Comparison of ENCODE assay signal across 8 mouse cellular contexts in genomic region chr10:77152178-77152621, GRCm38 (mm10). TPM values are rescaled to one million over a fixed set of nuclear protein-coding genes. Genes with fewer than 3 reads are reported as not detected.
A peak's percentile ranks its signal among the peaks of the same experiment; 100 is the strongest.
DNase-seq lines count a peak whose midpoint lies in the region; ATAC-seq and TF ChIP-seq lines count a peak whose summit lies in the region.

No protein-coding gene starts in this region.

- WGBS in heart, embryonic 14.5 days: 45% methylated on average over 2 of the region's 2 CpGs
- WGBS in embryonic facial prominence, embryonic 10.5 days: 8% methylated on average over 2 of the region's 2 CpGs
- WGBS in kidney, embryonic 14.5 days: 14% methylated on average over 2 of the region's 2 CpGs
- WGBS in midbrain, postnatal 0 days: 21% methylated on average over 2 of the region's 2 CpGs

- no peak overlapping the region for H3K4me2 ChIP-seq in heart, embryonic 14.5 days (ENCODE audit: low read length)
- H3K4me2 ChIP-seq in kidney, embryonic 14.5 days (replicated peaks; ENCODE audit: low read depth, low read length): no peak overlapping the region
- H3K4me2 ChIP-seq in midbrain, postnatal 0 days (ENCODE audit: low read depth, low read length, poor library complexity, severe bottlenecking): no peak overlapping the region

- H3K4me1 ChIP-seq in heart, embryonic 14.5 days (ENCODE audit: control insufficient read depth in 2 of 2, insufficient read depth in 2 of 2, low read length in 2 of 2): peaks cover 52 to 61% of the 10 kb centered on the region in 2 experiments
- peaks cover 75% of the 10 kb centered on the region for H3K4me1 ChIP-seq in embryonic facial prominence, embryonic 10.5 days
- H3K4me1 ChIP-seq in kidney, embryonic 14.5 days (ENCODE audit: control insufficient read depth, insufficient read depth, low read length): peaks cover 46% of the 10 kb centered on the region
- H3K4me1 ChIP-seq in midbrain, postnatal 0 days (ENCODE audit: insufficient read depth, low read length): peaks cover 11% of the 10 kb centered on the region

- H3K27me3 ChIP-seq in heart, embryonic 14.5 days (ENCODE audit: control insufficient read depth, insufficient read depth, low read length): no peaks in the 10 kb centered on the region
- H3K27me3 ChIP-seq in embryonic facial prominence, embryonic 10.5 days (replicated peaks; ENCODE audit: low read depth, poor library complexity, severe bottlenecking): no peaks in the 10 kb centered on the region
- H3K27me3 ChIP-seq in kidney, embryonic 14.5 days (ENCODE audit: control insufficient read depth, insufficient read depth, low read length): no peaks in the 10 kb centered on the region
- H3K27me3 ChIP-seq in midbrain, postnatal 0 days (ENCODE audit: insufficient read depth, low read length): no peaks in the 10 kb centered on the region

- H3K4me3 ChIP-seq in heart, embryonic 14.5 days (ENCODE audit: control insufficient read depth in 1 of 2, insufficient read depth in 1 of 2, low read depth in 1 of 2, low read length in 2 of 2): no peak overlapping the region
- H3K4me3 ChIP-seq in embryonic facial prominence, embryonic 10.5 days: peak overlapping the region; percentile 6; the same call in 1 of the 2 replicates
- no peak overlapping the region for H3K4me3 ChIP-seq in kidney, embryonic 14.5 days (ENCODE audit: low read length)
- no peak overlapping the region for H3K4me3 ChIP-seq in midbrain, postnatal 0 days (ENCODE audit: low read depth, low read length)

- peak overlapping the region; percentile 3 to 48; a peak in 1 of 4 replicates for H3K27ac ChIP-seq in heart, embryonic 14.5 days (replicated peaks in 1 of 2; ENCODE audit: control insufficient read depth in 1 of 2, insufficient read depth in 1 of 2, low read depth in 2 of 2, low read length in 2 of 2)
- peak overlapping the region; percentile 86 for H3K27ac ChIP-seq in embryonic facial prominence, embryonic 10.5 days (replicated peaks)
- H3K27ac ChIP-seq in kidney, embryonic 14.5 days (ENCODE audit: low read depth, low read length): peak overlapping the region; percentile 84; the same call in 1 of the 2 replicates
- no peak overlapping the region for H3K27ac ChIP-seq in midbrain, postnatal 0 days (ENCODE audit: low read depth, low read length)

- H3K9me3 ChIP-seq in heart, embryonic 14.5 days (ENCODE audit: control insufficient read depth, low read length): no peaks in the 10 kb centered on the region
- no peaks in the 10 kb centered on the region for H3K9me3 ChIP-seq in embryonic facial prominence, embryonic 10.5 days
- H3K9me3 ChIP-seq in kidney, embryonic 14.5 days (ENCODE audit: control insufficient read depth, low read length): no peaks in the 10 kb centered on the region
- no peaks in the 10 kb centered on the region for H3K9me3 ChIP-seq in midbrain, postnatal 0 days (ENCODE audit: low read length)

- no peak for TF ChIP-seq CTCF in midbrain, postnatal 0 days (IDR thresholded peaks at IDR 0.05)

- peak; percentile 49; the same call in 1 of the 2 replicates for ATAC-seq in heart, embryonic 14.5 days (ENCODE audit: insufficient number of reproducible peaks, insufficient read depth, low FRiP score, low read depth)
- ATAC-seq in kidney, embryonic 14.5 days (ENCODE audit: low FRiP score, low TSS enrichment): peak; percentile 90
- ATAC-seq in midbrain, postnatal 0 days (ENCODE audit: low FRiP score): peak; percentile 14; the same call in 1 of the 2 replicates

- H3K9ac ChIP-seq in heart, embryonic 14.5 days (ENCODE audit: low read length): no peak overlapping the region; the same call in 1 of the 2 replicates
- H3K9ac ChIP-seq in kidney, embryonic 14.5 days (ENCODE audit: low read depth, low read length): no peak overlapping the region
- H3K9ac ChIP-seq in midbrain, postnatal 0 days (replicated peaks; ENCODE audit: low read length, poor library complexity, severe bottlenecking): no peak overlapping the region

- no peak for DNase-seq in heart, adult 11 months
- peak; percentile 83 for DNase-seq in embryonic facial prominence, embryonic 10.5 days (ENCODE audit: low spot score)
- DNase-seq in midbrain, postnatal 0 days (ENCODE audit: low spot score): peak; percentile 37
- DNase-seq in right cerebral cortex, postnatal 10 days (ENCODE audit: low spot score in 2 of 2): no peak
- DNase-seq in left cerebral cortex, adult 9 months (ENCODE audit: low spot score in 2 of 2): no peak
- no peak for DNase-seq in heart, postnatal 4 days

- no peaks in the 10 kb centered on the region for H3K36me3 ChIP-seq in heart, embryonic 14.5 days (ENCODE audit: control insufficient read depth, insufficient read depth, low read length)
- H3K36me3 ChIP-seq in embryonic facial prominence, embryonic 10.5 days (replicated peaks): peaks cover 13% of the 10 kb centered on the region
- H3K36me3 ChIP-seq in kidney, embryonic 14.5 days (ENCODE audit: control insufficient read depth, insufficient read depth, low read length): no peaks in the 10 kb centered on the region
- H3K36me3 ChIP-seq in midbrain, postnatal 0 days (ENCODE audit: insufficient read depth, low read length): no peaks in the 10 kb centered on the region

RNA-seq across cellular contexts. Expression of gene Col18a1, which starts 14.1 kb away (rescaled TPM):
- polyA plus RNA-seq in heart, embryonic 14.5 days (2014; fragmentation: Nextera tagmentation; extraction: Ambion mirVana): 93.5 and 102 TPM in 2 replicates
- 184 and 201 TPM in 2 replicates for polyA plus RNA-seq in embryonic facial prominence, embryonic 10.5 days (2016; fragmentation: Nextera tagmentation; extraction: Ambion mirVana)
- 78.6 and 140 TPM in 2 replicates for polyA plus RNA-seq in kidney, embryonic 14.5 days (2014; fragmentation: Nextera tagmentation; extraction: Ambion mirVana)
- 27.7 and 30.3 TPM in 2 replicates for total RNA-seq in midbrain, postnatal 0 days (2014; rRNA removed)
- 14.6 and 15.4 TPM in 2 replicates for polyA plus RNA-seq in midbrain, postnatal 0 days (2015; fragmentation: Nextera tagmentation; extraction: Ambion mirVana)
- total RNA-seq in heart, postnatal 4 days (2021): 10 to 100 TPM; 70.4 to 74.9 TPM

Comparison
In these comparisons a context has a peak if more than half of its experiments do, and no peak if none do; other contexts are left out.
1. ATAC-seq: peak in every context shown above with its lines; median percentile 90 in kidney, embryonic 14.5 days; 49 in heart, embryonic 14.5 days; 14 in midbrain, postnatal 0 days.
2. DNase-seq: peak in embryonic facial prominence, embryonic 10.5 days (single experiment) and midbrain, postnatal 0 days (single experiment); none in heart, adult 11 months (single experiment), right cerebral cortex, postnatal 10 days (0 of 2), left cerebral cortex, adult 9 months (0 of 2) and heart, postnatal 4 days (single experiment).